Mouse (Mus musculus): ENCODE data around the gene Gm20831.
"Not testable (repeated sequence)": the region's sequence is repeated elsewhere in the genome, so short reads cannot be mapped to it uniquely, and the experiment has no call there.

The Gm20831 gene

DNA sequence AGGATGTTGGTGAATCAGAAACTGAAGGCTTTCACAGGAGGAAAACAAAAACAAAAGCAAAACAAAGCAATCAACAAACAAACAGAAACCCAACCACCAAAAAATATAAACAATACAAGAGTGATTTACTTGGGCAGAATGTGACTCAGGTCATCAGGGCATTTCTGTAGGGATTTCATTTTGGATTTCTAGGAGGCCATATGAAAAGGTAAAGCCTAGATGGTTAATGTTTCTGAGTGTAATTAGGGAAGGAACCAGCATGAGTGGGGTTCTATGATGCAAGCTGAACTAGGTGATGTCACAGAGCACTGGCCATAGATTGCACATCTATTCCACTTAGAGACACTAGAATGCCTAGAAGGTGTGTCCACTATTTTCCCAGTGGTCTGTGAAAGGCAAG, at the start of gene Gm20831, which contains the start of gene Gm20772:
TSS of gene Gm20831 (plus strand) at position 301 of the 400 bp plus-strand sequence.
TSS of gene Gm20772 (plus strand) at position 301 of the 400 bp plus-strand sequence.
- not testable (repeated sequence) for DNase-seq (ENCODE audit: low read depth, low spot score)

DNA sequence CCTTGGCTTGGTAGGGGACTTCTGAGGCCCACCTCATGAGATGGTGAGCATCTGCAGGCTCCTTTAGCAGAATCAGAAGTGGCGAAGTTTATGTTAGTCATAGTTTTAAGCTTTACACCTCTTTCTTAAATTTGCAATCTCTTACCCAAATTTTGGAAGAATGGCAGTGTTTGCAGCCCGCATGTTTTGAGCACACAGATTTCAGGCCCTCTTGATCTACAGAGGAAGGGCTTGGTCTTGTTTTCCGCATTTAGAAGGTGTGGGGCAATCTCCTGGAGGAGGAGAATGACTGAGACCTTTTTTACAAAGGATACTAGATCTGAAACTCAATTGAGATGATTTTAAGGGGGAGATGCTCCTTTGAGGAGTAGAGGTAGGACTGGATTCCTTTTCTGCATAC, 28.4 kb upstream of the Gm20831 start, which contains the start of gene Gm21904:
TSS of gene Gm21904 (minus strand) at position 101 of the 400 bp plus-strand sequence.
- DNase-seq (ENCODE audit: low read depth, low spot score): not testable (repeated sequence)

DNA sequence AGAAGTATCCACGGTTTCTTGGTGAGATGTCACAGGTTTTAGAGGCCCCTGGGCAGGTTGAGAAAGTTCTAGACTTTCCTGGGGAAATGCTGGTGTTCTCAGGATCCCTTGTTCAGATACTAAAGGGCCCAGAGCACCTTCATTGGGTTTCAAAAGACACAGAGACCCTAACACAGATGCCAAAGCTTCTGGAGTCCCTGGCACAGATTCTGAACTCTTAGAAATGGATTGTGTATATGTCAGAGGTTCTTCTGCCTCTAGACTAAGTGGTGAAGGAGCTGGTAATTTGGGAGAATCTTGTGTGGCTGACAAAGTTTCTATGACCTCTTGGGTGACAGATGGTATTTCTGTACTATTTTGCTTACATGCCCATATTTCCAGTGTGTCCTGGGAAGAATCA, 62.7 kb downstream of the Gm20831 start, which contains the start of gene Srsy:
TSS of gene Srsy (minus strand) at position 101 of the 400 bp plus-strand sequence.
- DNase-seq (ENCODE audit: low read depth, low spot score): not testable (repeated sequence)

All from R1 (cell line).